Mouse (Mus musculus): Measurements from ENCODE around the gene Gm20683.

DNA sequence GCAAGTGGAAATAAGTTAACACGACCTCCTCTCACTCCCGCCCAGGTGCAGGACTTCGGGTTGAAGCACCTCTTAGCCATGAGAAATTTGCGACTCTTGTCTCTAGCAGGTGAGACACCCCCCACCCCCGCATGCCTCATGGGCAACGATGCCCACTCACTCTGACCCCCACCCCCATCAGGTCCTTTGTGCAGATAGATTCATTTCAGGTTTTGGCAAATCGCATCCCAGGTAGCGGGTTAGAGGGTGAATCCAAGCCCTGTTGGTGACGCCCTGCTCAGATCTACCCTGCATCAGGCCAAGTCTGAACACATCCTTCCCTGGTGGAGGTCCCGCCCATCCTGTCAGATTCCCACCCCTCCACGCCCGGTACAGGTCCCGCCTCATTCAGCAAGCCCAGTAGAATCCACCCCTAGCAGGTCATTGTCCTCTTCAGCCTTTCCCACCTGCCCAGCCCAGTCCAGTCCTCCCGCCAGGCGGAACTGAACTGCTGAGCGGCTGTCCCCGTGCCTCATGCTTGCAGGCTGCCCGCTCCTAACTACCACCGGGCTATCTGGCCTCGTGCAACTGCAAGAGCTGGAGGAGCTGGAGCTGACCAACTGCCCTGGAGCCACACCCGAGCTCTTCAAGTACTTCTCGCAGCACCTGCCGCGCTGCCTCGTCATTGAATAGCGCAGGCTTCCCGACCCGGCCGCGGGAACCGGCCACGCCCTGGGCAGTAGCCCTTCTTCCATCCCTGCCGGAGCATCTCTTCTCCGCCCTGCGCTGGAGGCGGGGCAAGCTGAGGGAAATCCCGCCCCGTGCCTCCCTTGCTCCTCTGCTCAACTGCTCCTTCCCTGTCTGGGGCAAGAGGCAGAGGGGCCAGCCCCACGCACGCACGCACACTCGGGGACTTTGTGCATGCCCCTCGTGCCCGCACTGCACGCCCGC, 22.4 kb downstream of the Gm20683 start:
- TF ChIP-seq EP300 (IDR thresholded peaks at IDR 0.05) (no peak), CTCF (IDR thresholded peaks at IDR 0.05) (no peak)

All from lung, postnatal 0 days (tissue).